Mouse (Mus musculus) forebrain, embryonic 12.5 days (tissue): ENCODE results near the gene R3hdml. TPM values are rescaled to one million over a fixed set of nuclear protein-coding genes. Genes with fewer than 3 reads are reported as not detected.
A peak's percentile ranks its signal among the peaks of the same experiment; 100 is the strongest.

Source experiments
- ATAC-seq: fragments of 200-750 bp; cut with Nextera tagmentation; 2 replicates; pipeline ENCODE4 v1.8.0; 2017; ENCODE audit warnings: moderate TSS enrichment; ENCODE audit not compliant: low FRiP score
- H3K27ac ChIP-seq: fragments of 300-500 bp; sonication (generic); 2 replicates; pipeline ENCODE4 v1.5.1; 2016; ENCODE audit warnings: mild to moderate bottlenecking
- H3K27me3 ChIP-seq: fragments of 300-500 bp; sonication (generic); 2 replicates; pipeline ENCODE4 v1.6.1; 2016; ENCODE audit warnings: mild to moderate bottlenecking
- H3K36me3 ChIP-seq: fragments of 300-500 bp; sonication (generic); replicated peaks from 2 replicates; pipeline ENCODE4 v1.6.1; 2016; ENCODE audit warnings: mild to moderate bottlenecking
- H3K4me1 ChIP-seq: fragments of 300-500 bp; sonication (generic); 2 replicates; pipeline ENCODE4 v1.6.1; 2016
- H3K4me2 ChIP-seq: fragments of 300-500 bp; sonication (generic); 2 replicates; pipeline ENCODE4 v1.6.1; 2016; ENCODE audit warnings: mild to moderate bottlenecking, moderate library complexity
- H3K4me3 ChIP-seq: fragments of 300-500 bp; sonication (generic); replicated peaks from 2 replicates; pipeline ENCODE4 v1.5.1; 2016; ENCODE audit warnings: mild to moderate bottlenecking
- H3K9ac ChIP-seq: fragments of 300-500 bp; sonication (generic); 2 replicates; pipeline ENCODE4 v1.6.1; 2016; ENCODE audit warnings: mild to moderate bottlenecking
- H3K9me3 ChIP-seq: fragments of 300-500 bp; sonication (generic); 2 replicates; pipeline ENCODE4 v1.6.1; 2016
- WGBS: fragments of 180-500 bp; shearing (Covaris S2); methylation state at CpG from one replicate; pipeline ENCODE4 v1.1.7; 2016; 5-methylcytosine and 5-hydroxymethylcytosine counted together
- polyA plus RNA-seq: library from polyadenylated mRNA; unstranded; fragments of >200 nt; fragmentation: Nextera tagmentation; extraction: Ambion mirVana; gene quantifications from 2 replicates; pipeline ENCODE4 v1.2.1, GENCODE M21; 2016

Gene R3hdml
- polyA plus RNA-seq, 1 experiment from 2014 or later = not detected

DNA sequence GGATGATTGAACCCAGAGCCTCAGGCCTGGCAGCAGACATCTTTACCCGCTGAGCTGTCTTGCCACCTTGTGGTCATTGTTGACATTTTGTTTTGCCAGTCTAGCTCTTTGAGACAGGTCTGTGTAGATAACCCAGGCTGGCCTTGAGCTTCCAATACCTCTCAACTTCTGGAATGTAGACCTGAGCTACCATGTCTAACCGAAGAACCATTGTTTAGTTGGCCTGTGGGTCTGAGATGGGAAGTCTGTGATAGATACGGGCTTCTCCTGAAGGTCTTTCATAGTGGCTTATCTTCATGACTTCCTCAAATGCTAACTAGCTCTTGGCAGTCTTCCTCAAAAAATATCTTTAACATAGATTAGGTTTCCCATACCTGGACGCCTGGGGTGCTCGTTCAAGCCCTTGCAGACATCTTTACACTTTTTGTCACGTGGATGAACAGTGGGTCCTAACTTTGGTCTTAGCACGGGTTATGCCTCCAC, 33.7 kb downstream of the R3hdml start:
- Histone ChIP-seq H3K36me3 (no peaks in the 10 kb centered on the region), H3K4me1 (no peaks in the 10 kb centered on the region), H3K4me2 (no peak overlapping the region), H3K9me3 (no peaks in the 10 kb centered on the region), H3K9ac (no peak overlapping the region), H3K27me3 (no peaks in the 10 kb centered on the region), H3K4me3 (no peak overlapping the region), H3K27ac (no peak overlapping the region)
- no peak for ATAC-seq
- WGBS = 89% methylated on average over 7 of the region's 7 CpGs

DNA sequence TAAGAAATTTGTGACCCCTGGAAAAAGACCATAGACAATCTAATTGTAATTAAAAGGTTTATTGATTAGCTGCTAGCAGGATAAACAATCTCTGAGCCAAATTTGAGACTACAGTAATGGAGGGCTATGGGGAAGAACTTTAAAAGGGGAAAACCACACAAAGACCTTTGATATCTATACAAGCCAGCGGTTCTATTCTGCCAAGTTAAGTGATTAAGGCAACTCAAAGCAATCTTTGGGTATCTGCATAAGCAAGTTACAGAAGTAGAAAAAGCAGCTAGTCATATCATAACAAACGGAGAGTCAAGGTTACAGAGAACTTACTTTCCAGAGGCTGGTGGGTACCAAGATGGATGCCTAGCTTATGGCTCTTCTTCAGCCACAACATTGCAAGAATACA, 35.4 kb downstream of the R3hdml start:
- H3K9ac ChIP-seq = no peak overlapping the region
- no peak for ATAC-seq
- H3K27ac ChIP-seq = no peak overlapping the region
- no peaks in the 10 kb centered on the region for H3K36me3 ChIP-seq
- H3K9me3 ChIP-seq = no peaks in the 10 kb centered on the region
- H3K4me1 ChIP-seq = no peaks in the 10 kb centered on the region
- H3K4me2 ChIP-seq = no peak overlapping the region
- no peak overlapping the region for H3K4me3 ChIP-seq
- 0 out of 2 replicates have a peak, but pooled peaks cover 3% of the 10 kb centered on the region for H3K27me3 ChIP-seq
- 79% methylated on average over 2 of the region's 2 CpGs for WGBS

GRCm38 (mm10) chr2:163530418-163530817, 38.3 kb downstream of the R3hdml start:
- no peak overlapping the region for H3K9ac ChIP-seq
- 0 out of 2 replicates have a peak, but pooled peaks cover 6% of the 10 kb centered on the region for H3K27me3 ChIP-seq
- no peak overlapping the region for H3K27ac ChIP-seq
- 69% methylated on average over 8 of the region's 8 CpGs for WGBS
- no peaks in the 10 kb centered on the region for H3K36me3 ChIP-seq
- H3K4me1 ChIP-seq = no peaks in the 10 kb centered on the region; the same call in 1 of the 2 replicates
- H3K4me2 ChIP-seq = no peak overlapping the region
- no peak for ATAC-seq
- H3K9me3 ChIP-seq = no peaks in the 10 kb centered on the region
- no peak overlapping the region for H3K4me3 ChIP-seq

DNA sequence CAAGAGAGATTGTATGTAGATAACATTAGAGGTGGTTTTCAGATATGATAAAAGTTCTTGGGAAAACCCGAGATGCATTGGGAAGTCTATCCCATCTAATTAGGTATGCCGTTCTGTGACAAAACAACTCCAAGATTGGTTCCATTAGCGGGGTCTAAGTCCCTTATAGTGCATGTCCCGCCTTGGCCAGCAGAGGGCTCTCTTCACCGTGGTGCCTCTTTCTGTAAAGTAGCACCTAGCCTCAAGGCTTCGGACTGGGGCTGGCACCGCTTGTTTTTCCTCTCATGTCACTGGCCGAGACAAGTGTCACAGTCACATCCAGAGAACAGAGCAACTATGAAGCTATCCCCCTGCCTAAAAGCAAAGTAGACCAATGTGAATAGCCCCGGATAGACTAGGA, 39.8 kb downstream of the R3hdml start:
- no peak overlapping the region for H3K9ac ChIP-seq
- H3K4me3 ChIP-seq = no peak overlapping the region
- 0 out of 2 replicates have a peak, but pooled peaks have one; percentile 44 for ATAC-seq
- H3K4me2 ChIP-seq = no peak overlapping the region
- H3K9me3 ChIP-seq = no peaks in the 10 kb centered on the region
- no peak overlapping the region for H3K27ac ChIP-seq
- H3K27me3 ChIP-seq = peaks cover 8% of the 10 kb centered on the region; the same call in 1 of the 2 replicates
- H3K36me3 ChIP-seq = no peaks in the 10 kb centered on the region
- 14% methylated on average over 9 of the region's 9 CpGs for WGBS
- peaks cover 8% of the 10 kb centered on the region for H3K4me1 ChIP-seq

DNA sequence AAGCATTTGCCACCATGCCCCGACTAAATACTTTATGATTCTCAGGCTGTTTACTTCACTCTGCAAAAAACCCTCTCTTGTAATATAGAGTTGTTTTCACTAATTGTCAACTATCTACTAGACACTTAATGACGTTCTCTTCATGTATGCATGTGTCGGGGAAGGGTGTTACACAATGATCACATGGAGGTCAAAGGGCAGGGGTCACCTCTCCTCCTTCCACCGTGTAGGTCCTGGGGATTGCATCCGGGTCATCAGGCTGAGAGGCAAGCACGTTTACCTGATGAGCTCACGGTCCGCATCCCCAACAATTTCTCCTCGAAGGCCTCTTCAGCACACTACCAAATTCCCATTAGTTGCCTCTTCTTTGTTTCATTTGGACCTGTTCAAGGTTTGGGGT, 41.1 kb downstream of the R3hdml start:
- no peak overlapping the region for H3K9ac ChIP-seq
- no peak overlapping the region for H3K4me2 ChIP-seq
- no peaks in the 10 kb centered on the region for H3K36me3 ChIP-seq
- no peak overlapping the region for H3K27ac ChIP-seq
- ATAC-seq = no peak
- peaks cover 8% of the 10 kb centered on the region for H3K4me1 ChIP-seq
- 87% methylated on average over 9 of the region's 9 CpGs for WGBS
- H3K4me3 ChIP-seq = no peak overlapping the region
- peaks cover 8% of the 10 kb centered on the region; the same call in 1 of the 2 replicates for H3K27me3 ChIP-seq
- H3K9me3 ChIP-seq = no peaks in the 10 kb centered on the region

DNA sequence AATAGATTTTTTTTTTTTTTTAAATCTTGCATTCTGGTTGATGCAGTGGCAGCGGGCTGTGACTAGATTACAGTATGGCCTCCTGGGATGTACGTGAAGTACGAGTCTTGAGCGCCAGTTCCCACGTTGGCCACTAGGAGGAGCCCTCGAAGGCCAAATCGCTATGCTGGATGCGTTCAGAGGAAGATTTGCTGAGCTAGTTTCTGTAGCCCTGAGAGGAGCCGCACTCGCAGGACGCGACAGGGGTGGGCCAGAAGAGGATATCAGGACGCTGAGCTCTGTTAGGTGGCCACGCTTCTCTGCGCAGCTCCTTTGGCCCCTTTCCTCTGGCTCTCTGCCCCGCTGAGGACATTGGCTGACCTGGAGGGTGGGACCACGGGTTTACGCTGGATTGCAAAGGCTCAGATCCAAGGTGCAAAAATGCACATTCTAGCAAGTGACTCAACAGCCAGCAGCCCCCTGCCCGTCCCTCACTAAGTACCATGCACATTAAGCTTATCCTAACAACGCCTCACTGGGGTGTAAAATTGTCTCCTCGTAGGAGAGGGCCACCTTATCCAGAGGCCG, 42.9 kb downstream of the R3hdml start:
- WGBS = 13% methylated on average over 22 of the region's 22 CpGs

DNA sequence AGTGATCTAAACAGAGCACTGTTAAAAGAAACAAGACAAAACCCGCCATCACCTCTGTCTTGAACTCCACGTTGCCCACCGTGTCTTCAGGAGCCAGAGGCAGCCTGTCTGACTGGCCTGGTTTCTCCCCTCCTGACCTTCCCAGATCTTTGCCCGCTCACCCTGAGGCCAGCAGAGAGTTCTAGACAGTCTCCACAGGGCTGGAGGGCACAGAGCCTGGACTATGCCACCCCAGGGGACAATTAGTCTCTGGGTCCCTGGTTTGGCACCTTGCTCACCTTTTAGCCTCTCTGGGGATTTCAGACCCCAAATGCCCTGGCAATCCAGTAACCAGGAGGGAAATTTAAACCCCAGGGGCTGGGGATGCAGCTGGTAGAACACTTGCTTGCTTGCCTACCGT, 45.3 kb downstream of the R3hdml start:
- no peaks in the 10 kb centered on the region for H3K36me3 ChIP-seq
- no peaks in the 10 kb centered on the region for H3K9me3 ChIP-seq
- no peak overlapping the region for H3K4me3 ChIP-seq
- 88% methylated on average over 5 of the region's 5 CpGs for WGBS
- no peak overlapping the region for H3K4me2 ChIP-seq
- peaks cover 5% of the 10 kb centered on the region; the same call in 1 of the 2 replicates for H3K27me3 ChIP-seq
- H3K9ac ChIP-seq = no peak overlapping the region
- H3K27ac ChIP-seq = no peak overlapping the region
- no peak for ATAC-seq
- H3K4me1 ChIP-seq = peaks cover 8% of the 10 kb centered on the region

More for the DNA sequence above, 42.9 kb downstream of the R3hdml start:
- Histone ChIP-seq H3K9me3 (no peaks in the 10 kb centered on the region), H3K36me3 (no peaks in the 10 kb centered on the region), H3K27ac (no peak overlapping the region), H3K4me2 (peak overlapping the region; percentile 54), H3K27me3 (peaks cover 8% of the 10 kb centered on the region; the same call in 1 of the 2 replicates), H3K4me3 (peak overlapping the region; percentile 26), H3K4me1 (peaks cover 8% of the 10 kb centered on the region), H3K9ac (peak overlapping the region; percentile 46)
- peak; percentile 63 for ATAC-seq

DNA sequence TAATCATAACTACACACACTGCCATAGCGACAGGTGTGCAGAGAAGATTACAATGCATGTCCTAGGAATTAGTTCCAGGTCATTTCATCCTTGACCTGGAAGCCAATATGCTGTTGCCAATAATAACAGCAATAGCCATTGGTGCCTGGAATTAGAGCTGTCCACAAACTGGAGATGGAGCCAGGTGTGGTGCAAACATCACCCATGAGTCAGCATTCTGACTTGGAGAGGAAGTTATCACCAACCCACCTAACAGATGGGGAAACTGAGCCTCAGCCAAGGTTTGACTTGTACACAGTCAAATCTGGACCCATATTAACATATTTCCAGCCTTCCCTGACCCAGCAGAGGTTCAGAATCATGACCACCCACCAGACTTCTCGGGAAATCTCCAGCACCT, 46.3 kb downstream of the R3hdml start:
- H3K4me3 ChIP-seq = no peak overlapping the region
- no peaks in the 10 kb centered on the region for H3K9me3 ChIP-seq
- H3K4me2 ChIP-seq = no peak overlapping the region
- no peak overlapping the region for H3K27ac ChIP-seq
- H3K27me3 ChIP-seq = peaks cover 5% of the 10 kb centered on the region; the same call in 1 of the 2 replicates
- H3K9ac ChIP-seq = no peak overlapping the region
- peaks cover 8% of the 10 kb centered on the region for H3K4me1 ChIP-seq
- 84% methylated on average over 2 of the region's 2 CpGs for WGBS
- no peaks in the 10 kb centered on the region for H3K36me3 ChIP-seq
- no peak for ATAC-seq

DNA sequence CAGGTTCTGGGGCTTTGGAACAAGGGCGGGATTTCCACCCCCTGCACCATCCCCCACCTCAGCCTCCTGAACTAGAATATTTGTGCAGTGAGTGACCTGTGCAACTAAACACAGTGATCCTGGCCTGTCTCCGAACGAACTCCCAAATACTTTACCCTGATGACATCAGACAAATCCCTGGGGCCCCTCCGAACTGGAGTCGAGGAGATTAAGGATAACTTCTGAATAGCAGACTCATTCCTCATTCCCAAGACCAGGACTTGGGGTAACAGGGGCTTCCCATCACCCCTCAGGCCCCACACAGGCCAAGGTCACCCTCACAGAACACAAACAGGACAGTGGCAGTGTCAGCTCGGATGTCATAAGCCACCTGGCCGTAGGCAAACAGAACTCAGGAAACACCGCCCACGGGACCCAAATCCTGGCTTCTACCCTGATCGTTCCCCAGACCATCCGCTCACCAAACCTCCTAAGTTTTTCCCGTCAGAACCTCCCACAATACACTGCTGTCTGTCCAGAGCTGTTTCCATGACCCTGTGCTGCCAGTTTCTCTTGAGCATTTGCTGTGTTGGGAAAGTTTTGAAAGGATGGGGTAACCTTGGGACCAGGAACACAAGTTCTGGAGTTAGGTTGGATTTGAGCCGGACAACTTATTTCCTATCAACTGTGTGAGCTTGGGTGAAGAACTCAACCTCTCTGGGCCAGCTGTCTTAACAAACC, 47.4 kb downstream of the R3hdml start:
- Histone ChIP-seq H3K9ac (no peak overlapping the region), H3K36me3 (no peaks in the 10 kb centered on the region), H3K4me1 (peaks cover 8% of the 10 kb centered on the region), H3K9me3 (no peaks in the 10 kb centered on the region), H3K4me3 (no peak overlapping the region), H3K27ac (no peak overlapping the region), H3K27me3 (peaks cover 5% of the 10 kb centered on the region; the same call in 1 of the 2 replicates), H3K4me2 (no peak overlapping the region)
- 77% methylated on average over 13 of the region's 13 CpGs for WGBS
- no peak for ATAC-seq

DNA sequence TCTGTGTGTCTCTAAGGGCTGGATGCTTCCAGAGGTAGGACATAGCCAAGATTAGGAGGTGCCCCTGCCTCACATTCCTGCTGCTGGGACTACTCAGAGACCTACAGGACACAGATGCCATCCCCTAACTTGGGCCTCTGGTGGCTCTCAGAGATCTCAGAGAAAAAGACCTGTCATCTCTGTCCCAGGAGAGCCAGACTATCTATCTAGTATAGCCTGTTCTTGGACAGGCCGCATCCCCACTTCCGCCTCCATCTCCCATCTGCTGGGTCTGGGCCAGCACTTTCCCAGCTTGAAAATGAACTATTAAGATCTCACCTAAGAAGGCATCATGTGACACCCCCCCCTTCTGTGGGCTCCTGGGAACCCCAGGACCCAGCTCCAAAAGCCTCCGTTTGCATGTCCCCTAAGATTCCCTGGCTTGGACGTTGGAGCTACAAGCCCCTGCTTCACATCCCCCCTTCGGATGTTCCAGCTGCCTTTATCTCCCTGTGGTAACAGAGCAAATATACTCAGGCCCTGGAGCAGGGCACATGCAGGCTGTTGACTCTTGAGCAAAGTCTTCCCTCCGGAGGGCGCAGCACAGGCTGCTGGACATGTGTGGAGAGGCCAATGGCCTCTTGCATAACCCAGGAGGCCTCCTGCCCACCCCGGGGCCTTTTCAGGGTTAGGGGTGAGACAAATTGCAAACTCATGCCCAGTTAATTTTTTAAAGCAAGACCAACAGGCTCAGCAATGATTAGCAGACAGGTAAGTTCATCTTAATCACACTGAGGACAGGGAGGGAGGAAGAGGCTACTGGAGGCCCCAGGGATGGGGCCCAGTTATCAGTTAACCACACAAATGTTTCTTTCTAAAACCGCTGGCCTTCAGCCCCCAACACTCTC, 48.4 kb downstream of the R3hdml start:
- Histone ChIP-seq H3K36me3 (no peaks in the 10 kb centered on the region), H3K4me1 (peaks cover 8% of the 10 kb centered on the region), H3K27me3 (peaks cover 2% of the 10 kb centered on the region; the same call in 1 of the 2 replicates), H3K4me2 (no peak overlapping the region), H3K4me3 (no peak overlapping the region), H3K9me3 (no peaks in the 10 kb centered on the region), H3K27ac (no peak overlapping the region), H3K9ac (no peak overlapping the region)
- 92% methylated on average over 9 of the region's 9 CpGs for WGBS
- ATAC-seq = no peak

DNA sequence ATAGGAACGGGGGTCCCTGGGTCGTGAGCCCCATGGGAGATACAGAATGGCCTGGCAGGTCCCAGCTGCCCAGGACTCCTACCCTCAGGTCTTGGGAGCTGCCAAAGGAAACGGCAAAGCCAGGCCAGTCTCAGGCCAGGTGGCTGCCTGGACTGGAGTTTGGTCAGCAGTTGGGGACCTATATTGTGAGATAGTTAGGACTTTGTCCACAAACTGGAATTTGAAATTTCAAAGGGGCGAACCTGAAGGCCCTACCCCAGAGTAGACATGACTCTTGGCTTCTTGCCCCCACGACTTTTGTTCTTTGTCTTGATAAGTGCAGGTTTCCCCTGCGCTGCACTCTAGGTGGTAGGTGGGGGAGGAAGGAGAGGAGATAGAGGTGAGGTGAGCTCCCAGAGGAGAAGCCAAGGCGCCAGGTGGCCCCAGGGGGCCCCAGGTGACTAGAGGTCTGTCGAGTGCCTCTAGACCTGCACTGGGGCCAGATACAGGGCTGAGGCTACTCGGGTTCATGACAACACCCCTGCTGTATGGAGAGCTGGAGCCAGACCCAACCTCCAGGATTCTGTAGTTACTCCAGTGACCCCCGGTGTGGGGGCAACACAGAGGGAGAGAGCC, 49.6 kb downstream of the R3hdml start:
- H3K9me3 ChIP-seq = no peaks in the 10 kb centered on the region
- H3K9ac ChIP-seq = no peak overlapping the region
- H3K4me2 ChIP-seq = no peak overlapping the region
- no peak overlapping the region for H3K27ac ChIP-seq
- 87% methylated on average over 10 of the region's 10 CpGs for WGBS
- H3K27me3 ChIP-seq = no peaks in the 10 kb centered on the region; the same call in 1 of the 2 replicates
- H3K4me1 ChIP-seq = peaks cover 2% of the 10 kb centered on the region; the same call in 1 of the 2 replicates
- ATAC-seq = no peak
- no peaks in the 10 kb centered on the region for H3K36me3 ChIP-seq
- H3K4me3 ChIP-seq = no peak overlapping the region

GRCm38 (mm10) chr2:163542674-163543073, 50.6 kb downstream of the R3hdml start:
- Histone ChIP-seq H3K27me3 (no peaks in the 10 kb centered on the region), H3K4me2 (no peak overlapping the region), H3K27ac (no peak overlapping the region), H3K9me3 (no peaks in the 10 kb centered on the region), H3K9ac (no peak overlapping the region), H3K4me3 (no peak overlapping the region), H3K4me1 (no peaks in the 10 kb centered on the region), H3K36me3 (no peaks in the 10 kb centered on the region)
- whole genome bisulfite sequencing = 91% methylated on average over 10 of the region's 10 CpGs
- ATAC-seq = no peak
